Mouse (Mus musculus) kidney, adult 18-20 months (tissue): ENCODE data around the gene Snx21.
"Not testable (repeated sequence)": the region's sequence is repeated elsewhere in the genome, so short reads cannot be mapped to it uniquely, and the experiment has no call there.

Experiments used
- DNase-seq: peaks from one replicate; pipeline ENCODE4 v3.0.0; 2021

Gene Snx21

GRCm38 (mm10) chr2:164795868-164796267, 10.2 kb downstream of the Snx21 start:
- DNase-seq, result no peak

- DNase-seq, result not testable (repeated sequence)
Observed at GRCm38 (mm10) chr2:164798554-164798953, 12.9 kb downstream of the Snx21 start.

- peak; percentile 25 for DNase-seq
Observed at GRCm38 (mm10) chr2:164800252-164801004, 14.8 kb downstream of the Snx21 start.

GRCm38 (mm10) chr2:164803201-164803920, 17.7 kb downstream of the Snx21 start:
- DNase-seq, result peak; percentile 27

- DNase-seq, result no peak
Observed at GRCm38 (mm10) chr2:164803921-164804313, 18.3 kb downstream of the Snx21 start.

- peak; percentile 100 for DNase-seq
Observed at GRCm38 (mm10) chr2:164804533-164805331, 19.1 kb downstream of the Snx21 start, which contains the start of the genes Acot8 and Zswim3. Acot8 (minus strand) TSS chr2:164804882. Zswim3 (plus strand) TSS chr2:164805098.

GRCm38 (mm10) chr2:164805332-164805718, 19.7 kb downstream of the Snx21 start:
- DNase-seq, result no peak

- no peak for DNase-seq
Observed at GRCm38 (mm10) chr2:164806614-164807013, 21.0 kb downstream of the Snx21 start.

GRCm38 (mm10) chr2:164813557-164813956, 27.9 kb downstream of the Snx21 start:
- DNase-seq, result no peak

- DNase-seq, result no peak
Observed at GRCm38 (mm10) chr2:164815348-164815747, 29.7 kb downstream of the Snx21 start.

GRCm38 (mm10) chr2:164815821-164816220, 30.2 kb downstream of the Snx21 start:
- DNase-seq, result no peak

GRCm38 (mm10) chr2:164817206-164817605, 31.6 kb downstream of the Snx21 start:
- no peak for DNase-seq

GRCm38 (mm10) chr2:164817703-164818102, 32.1 kb downstream of the Snx21 start:
- no peak for DNase-seq

- no peak for DNase-seq
Observed at GRCm38 (mm10) chr2:164821060-164821459, 35.4 kb downstream of the Snx21 start.

- peak; percentile 100 for DNase-seq
Observed at GRCm38 (mm10) chr2:164822636-164823165, 37.1 kb downstream of the Snx21 start, which contains the start of gene Zswim1. Zswim1 (plus strand) TSS chr2:164822686.

- no peak for DNase-seq
Observed at GRCm38 (mm10) chr2:164823181-164823585, 37.6 kb downstream of the Snx21 start.

GRCm38 (mm10) chr2:164823969-164824368, 38.3 kb downstream of the Snx21 start:
- no peak for DNase-seq

GRCm38 (mm10) chr2:164825521-164825920, 39.9 kb downstream of the Snx21 start:
- DNase-seq, result no peak

GRCm38 (mm10) chr2:164827146-164827850, 41.7 kb downstream of the Snx21 start:
- no peak for DNase-seq

GRCm38 (mm10) chr2:164828437-164828836, 42.8 kb downstream of the Snx21 start, which contains the start of gene Spata25:
Spata25 (minus strand) TSS chr2:164828537.
- DNase-seq, result no peak

GRCm38 (mm10) chr2:164829090-164829489, 43.5 kb downstream of the Snx21 start:
- DNase-seq, result no peak

- peak; percentile 12 for DNase-seq
Observed at GRCm38 (mm10) chr2:164831029-164831428, 45.4 kb downstream of the Snx21 start.
